Comparison of ENCODE assay signal across 18 mouse cellular contexts in genomic region chr13:75988096-75988495, GRCm38 (mm10). TPM values are rescaled to one million over a fixed set of nuclear protein-coding genes. Genes with fewer than 3 reads are reported as not detected.
A peak's percentile ranks its signal among the peaks of the same experiment; 100 is the strongest.
DNase-seq lines count a peak whose midpoint lies in the region; ATAC-seq and TF ChIP-seq lines count a peak whose summit lies in the region.
"Had no signal": no experiment of that assay in that cellular context is flagged by ENCODE, and none has a peak within 500 bp of the region (broad histone marks: within the 10 kb centered on the region; RNA-seq: fewer than 3 reads in every experiment).

No protein-coding gene starts in this region.

- WGBS in heart, embryonic 10.5 days = 68% methylated on average over 1 of the region's 1 CpGs
- 72% methylated on average over 1 of the region's 1 CpGs for WGBS in lung, embryonic 14.5 days

- no peaks in the 10 kb centered on the region for H3K4me1 ChIP-seq in heart, embryonic 10.5 days
- H3K4me1 ChIP-seq in lung, embryonic 14.5 days (ENCODE audit: insufficient read depth) = no peaks in the 10 kb centered on the region

- DNase-seq in heart, adult 18-20 months = peak; percentile 29 to 75
- DNase-seq in heart, embryonic 10.5 days (ENCODE audit: low spot score) = no peak
- peak; percentile 7 for DNase-seq in lung, embryonic 14.5 days
- no peak for DNase-seq in lung, postnatal 14 days
- DNase-seq in gastrocnemius, postnatal 10 days = peak; percentile 17
- DNase-seq in retina, postnatal 1 day = peak; percentile 81
- DNase-seq in cerebellum, postnatal 36 days = no peak
- no peak for DNase-seq in lung, adult 18-20 months
- DNase-seq: adrenal gland, postnatal 10 days; left cerebral cortex, postnatal 4 days; thymus, postnatal 25 days had no signal

- H3K27me3 ChIP-seq in heart, embryonic 10.5 days (ENCODE audit: insufficient read depth, poor library complexity, severe bottlenecking) = no peaks in the 10 kb centered on the region
- H3K27me3 ChIP-seq in lung, embryonic 14.5 days (ENCODE audit: insufficient read depth, low read length) = no peaks in the 10 kb centered on the region
- H3K27me3 ChIP-seq: liver, embryonic 15.5 days; megakaryocyte, embryonic 14.5 days had no signal

- H3K9ac ChIP-seq in lung, embryonic 14.5 days = no peak overlapping the region
- H3K9ac ChIP-seq: hindbrain, embryonic 14.5 days; liver, embryonic 15.5 days had no signal

- no peaks in the 10 kb centered on the region for H3K36me3 ChIP-seq in heart, embryonic 10.5 days
- H3K36me3 ChIP-seq in lung, embryonic 14.5 days (ENCODE audit: insufficient read depth) = no peaks in the 10 kb centered on the region
- H3K36me3 ChIP-seq: liver, embryonic 15.5 days had no signal

- no peak for TF ChIP-seq CTCF in lung, embryonic 14.5 days (IDR thresholded peaks at IDR 0.05; ENCODE audit: low read depth)

- no peak overlapping the region for H3K4me3 ChIP-seq in heart, embryonic 10.5 days
- no peak overlapping the region for H3K4me3 ChIP-seq in lung, embryonic 14.5 days (ENCODE audit: low read depth, low read length)
- H3K4me3 ChIP-seq: erythroblast, embryonic 14.5 days; liver, embryonic 15.5 days; megakaryocyte, embryonic 14.5 days had no signal

- no peak overlapping the region for H3K27ac ChIP-seq in heart, embryonic 10.5 days
- no peak overlapping the region for H3K27ac ChIP-seq in lung, embryonic 14.5 days (ENCODE audit: low read depth)
- H3K27ac ChIP-seq: hindbrain, embryonic 14.5 days; liver, embryonic 15.5 days had no signal

- H3K4me2 ChIP-seq in lung, embryonic 14.5 days = no peak overlapping the region
- H3K4me2 ChIP-seq: hindbrain, embryonic 14.5 days; liver, embryonic 15.5 days had no signal

- H3K9me3 ChIP-seq in heart, embryonic 10.5 days = no peaks in the 10 kb centered on the region
- H3K9me3 ChIP-seq in lung, embryonic 14.5 days (ENCODE audit: low read depth, low read length) = no peaks in the 10 kb centered on the region
- H3K9me3 ChIP-seq: liver, embryonic 15.5 days; megakaryocyte, embryonic 14.5 days had no signal

- ATAC-seq in lung, embryonic 14.5 days (ENCODE audit: insufficient read depth) = no peak
- ATAC-seq: CD4-positive, CD25-positive, alpha-beta regulatory T cell, adult 4 months had no signal

RNA-seq across cellular contexts. Expression of gene Spata9, which starts 21.1 kb away (rescaled TPM):
- not detected for total RNA-seq in heart, adult 18-20 months (2021)
- 0.28 and 0.34 TPM in 2 replicates for polyA plus RNA-seq in heart, embryonic 10.5 days (2016; fragmentation: Nextera tagmentation; extraction: Ambion mirVana)
- 0.81 and 0.82 TPM in 2 replicates for polyA plus RNA-seq in lung, embryonic 14.5 days (2014; fragmentation: Nextera tagmentation; extraction: Ambion mirVana)
- total RNA-seq in gastrocnemius, postnatal 10 days (2021) = not detected
- total RNA-seq: adrenal gland, postnatal 10 days; gastrocnemius, postnatal 36 days had no signal
- polyA plus RNA-seq: CD4-positive, CD25-positive, alpha-beta regulatory T cell, adult 4 months; erythroblast, embryonic 14.5 days; large intestine, adult 2 months had no signal

RNA-seq across cellular contexts. Expression of gene Rfesd, which starts 30.4 kb away (rescaled TPM):
- 10 to 100 TPM; 11.6 to 13.8 TPM for total RNA-seq in heart, adult 18-20 months (2021)
- 36.2 and 37.0 TPM in 2 replicates for polyA plus RNA-seq in heart, embryonic 10.5 days (2016; fragmentation: Nextera tagmentation; extraction: Ambion mirVana)
- polyA plus RNA-seq in lung, embryonic 14.5 days (2014; fragmentation: Nextera tagmentation; extraction: Ambion mirVana) = 18.4 and 19.5 TPM in 2 replicates
- 10 to 100 TPM; 11.8 to 14.8 TPM for total RNA-seq in gastrocnemius, postnatal 10 days (2021)

RNA-seq across cellular contexts. Expression of gene Rhobtb3, which starts 44.4 kb away (rescaled TPM):
- 10 to 100 TPM; 11.0 to 11.3 TPM for total RNA-seq in heart, adult 18-20 months (2021)
- polyA plus RNA-seq in heart, embryonic 10.5 days (2016; fragmentation: Nextera tagmentation; extraction: Ambion mirVana) = 21.7 and 27.4 TPM in 2 replicates
- polyA plus RNA-seq in lung, embryonic 14.5 days (2014; fragmentation: Nextera tagmentation; extraction: Ambion mirVana) = 49.2 and 52.4 TPM in 2 replicates
- total RNA-seq in gastrocnemius, postnatal 10 days (2021) = 10 to 100 TPM; 23.1 to 26.0 TPM

Comparison
In these comparisons a context has a peak if more than half of its experiments do, and no peak if none do; other contexts are left out.
1. DNase-seq: peak in heart, adult 18-20 months (2 of 2), lung, embryonic 14.5 days (single experiment), gastrocnemius, postnatal 10 days (single experiment) and retina, postnatal 1 day (single experiment); none in heart, embryonic 10.5 days (single experiment), lung, postnatal 14 days (single experiment), cerebellum, postnatal 36 days (0 of 2) and lung, adult 18-20 months (0 of 2).